Mouse (Mus musculus) thymus, adult 2 months (tissue): ENCODE measurements at regions not wholly inside any gene's neighbourhood (a gene's known extent, or its start where the extent isn't known, plus 50 kb on each side); places are given as distances from the start of the nearest gene placed in this dataset.

Source experiments
- CTCF ChIP-seq: fragments of 200-500 bp; IDR thresholded peaks from 2 replicates; pipeline ENCODE4 v1.5.1; 2012; ENCODE audit warnings: mild to moderate bottlenecking, control low read depth, low read length, moderate library complexity, borderline replicate concordance; ENCODE audit not compliant: control insufficient read depth, poor library complexity, insufficient read depth; ENCODE audit errors: extremely low read depth
- POLR2A ChIP-seq: fragments of 200-500 bp; IDR thresholded peaks from 2 replicates; pipeline ENCODE4 v1.6.1; 2012; ENCODE audit warnings: mild to moderate bottlenecking, low read length, control low read depth, moderate library complexity; ENCODE audit not compliant: control insufficient read depth, poor library complexity, insufficient read depth; ENCODE audit errors: extremely low read depth

DNA sequence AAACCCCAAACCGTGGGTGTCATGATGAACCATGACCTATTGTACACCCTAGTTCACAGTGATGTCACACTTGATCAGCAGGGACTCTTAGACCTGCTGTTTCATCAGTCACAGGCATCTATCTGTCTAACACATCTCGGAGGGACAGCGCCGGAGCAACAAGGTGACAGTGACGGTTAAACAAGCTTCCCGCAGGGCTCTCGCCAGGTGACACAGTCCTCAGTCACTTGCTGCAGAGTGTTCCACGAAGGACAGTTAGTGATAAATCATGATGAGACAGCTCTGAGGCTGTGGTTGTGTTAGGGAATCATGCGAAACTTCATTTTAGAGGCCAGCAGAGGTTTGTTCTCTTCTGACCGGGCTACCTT is 82.4 kb upstream of the Tsc22d1 start:
- no peak for TF ChIP-seq POLR2A
- TF ChIP-seq CTCF = no peak
